Mouse (Mus musculus): Measurements from ENCODE around the gene Pcgf1.

The Pcgf1 gene

GRCm38 (mm10) chr6:83066441-83066840 lies 11.2 kb upstream of the Pcgf1 start:
- DNase-seq (ENCODE audit: low spot score) = no peak

GRCm38 (mm10) chr6:83068221-83068620 lies 9.4 kb upstream of the Pcgf1 start:
- DNase-seq (ENCODE audit: low spot score) = no peak

GRCm38 (mm10) chr6:83068706-83069487 lies 8.8 kb upstream of the Pcgf1 start:
- DNase-seq (ENCODE audit: low spot score) = no peak

GRCm38 (mm10) chr6:83069488-83070246 lies 8.0 kb upstream of the Pcgf1 start:
- DNase-seq (ENCODE audit: low spot score) = no peak

- no peak for DNase-seq (ENCODE audit: low spot score)
Measured at GRCm38 (mm10) chr6:83070247-83070310, 7.6 kb upstream of the Pcgf1 start, which contains the start of gene Tlx2. Tlx2 (minus strand) TSS chr6:83070293.

GRCm38 (mm10) chr6:83070311-83071219 lies 7.1 kb upstream of the Pcgf1 start:
- no peak for DNase-seq (ENCODE audit: low spot score)

- no peak for DNase-seq (ENCODE audit: low spot score)
Measured at GRCm38 (mm10) chr6:83071220-83071619, 6.4 kb upstream of the Pcgf1 start.

GRCm38 (mm10) chr6:83074979-83075378 lies 2.7 kb upstream of the Pcgf1 start:
- no peak for DNase-seq (ENCODE audit: low spot score)

- DNase-seq (ENCODE audit: low spot score) = peak; percentile 99
Measured at GRCm38 (mm10) chr6:83078324-83078858, 722 bp downstream of the Pcgf1 start.

- DNase-seq (ENCODE audit: low spot score) = no peak
Measured at GRCm38 (mm10) chr6:83080210-83080609, 2.5 kb downstream of the Pcgf1 start.

GRCm38 (mm10) chr6:83083497-83083896 lies 5.8 kb downstream of the Pcgf1 start:
- no peak for DNase-seq (ENCODE audit: low spot score)

GRCm38 (mm10) chr6:83084477-83084876 lies 6.8 kb downstream of the Pcgf1 start:
- DNase-seq (ENCODE audit: low spot score) = no peak

GRCm38 (mm10) chr6:83086121-83087035 lies 8.7 kb downstream of the Pcgf1 start, which contains the start of gene Lbx2:
Lbx2 (plus strand) TSS chr6:83086367.
- DNase-seq (ENCODE audit: low spot score) = no peak

- no peak for DNase-seq (ENCODE audit: low spot score)
Measured at GRCm38 (mm10) chr6:83087205-83087925, 9.7 kb downstream of the Pcgf1 start.

- no peak for DNase-seq (ENCODE audit: low spot score)
Measured at GRCm38 (mm10) chr6:83087926-83088260, 10.2 kb downstream of the Pcgf1 start.

GRCm38 (mm10) chr6:83092416-83093127 lies 14.9 kb downstream of the Pcgf1 start:
- peak; percentile 59 for DNase-seq (ENCODE audit: low spot score)

- no peak for DNase-seq (ENCODE audit: low spot score)
Measured at GRCm38 (mm10) chr6:83095968-83096367, 18.3 kb downstream of the Pcgf1 start.

GRCm38 (mm10) chr6:83098411-83098810 lies 20.7 kb downstream of the Pcgf1 start:
- peak; percentile 52 for DNase-seq (ENCODE audit: low spot score)

GRCm38 (mm10) chr6:83101316-83101687 lies 23.6 kb downstream of the Pcgf1 start, which contains the start of the genes Ccdc142 and Gm42688:
Ccdc142 (plus strand) TSS chr6:83101601.
Gm42688 (plus strand) TSS chr6:83101617.
- peak; percentile 91 for DNase-seq (ENCODE audit: low spot score)
